Mouse (Mus musculus) spleen, postnatal 14 days (tissue): ENCODE measurements around the gene Lrpprc.
A peak's percentile ranks its signal among the peaks of the same experiment; 100 is the strongest.
"Not testable (repeated sequence)": the region's sequence is repeated elsewhere in the genome, so short reads cannot be mapped to it uniquely, and the experiment has no call there.

Experiments used
- DNase-seq, 2 experiments: peaks; one replicate each; pipeline ENCODE4 v3.0.0; 2021 to 2022; ENCODE audit warnings: low spot score in 2 of 2

Lrpprc gene

DNA sequence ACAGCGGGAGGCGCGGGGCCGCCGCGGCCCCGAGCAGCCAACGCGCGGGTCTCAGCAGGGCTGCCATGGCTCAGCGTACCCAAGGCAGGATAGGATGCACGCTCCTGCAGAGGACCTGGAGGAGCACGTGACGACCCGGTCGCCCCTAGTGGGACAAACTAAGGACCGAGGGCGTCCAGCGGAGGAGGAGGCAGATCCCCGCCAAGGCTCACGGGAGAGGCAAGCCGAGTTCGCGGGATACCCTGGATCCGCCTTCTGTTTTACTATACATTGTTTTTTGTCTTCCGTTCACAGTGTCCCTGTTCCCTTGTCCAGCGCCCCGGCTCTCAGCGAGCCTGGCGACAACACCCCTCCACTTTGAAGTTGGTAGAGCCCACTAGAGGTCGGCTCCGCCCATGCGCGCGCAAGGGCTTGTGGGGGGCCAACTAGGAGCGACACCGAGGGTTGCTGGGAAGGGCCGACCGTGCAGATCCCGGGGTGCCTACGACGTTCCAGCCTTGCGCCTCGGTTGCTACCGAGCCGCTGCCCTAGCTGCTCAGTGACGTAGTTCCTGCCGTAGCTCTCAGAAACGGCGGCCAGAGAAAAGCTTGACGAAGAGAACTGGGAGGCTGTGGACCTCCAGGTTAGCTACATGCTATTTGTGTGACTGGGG lies at the start of gene Lrpprc:
Gene Lrpprc, minus strand, starts transcription at position 343 of the 652 bp plus-strand sequence.
- DNase-seq = peak; percentile 90 to 93

DNA sequence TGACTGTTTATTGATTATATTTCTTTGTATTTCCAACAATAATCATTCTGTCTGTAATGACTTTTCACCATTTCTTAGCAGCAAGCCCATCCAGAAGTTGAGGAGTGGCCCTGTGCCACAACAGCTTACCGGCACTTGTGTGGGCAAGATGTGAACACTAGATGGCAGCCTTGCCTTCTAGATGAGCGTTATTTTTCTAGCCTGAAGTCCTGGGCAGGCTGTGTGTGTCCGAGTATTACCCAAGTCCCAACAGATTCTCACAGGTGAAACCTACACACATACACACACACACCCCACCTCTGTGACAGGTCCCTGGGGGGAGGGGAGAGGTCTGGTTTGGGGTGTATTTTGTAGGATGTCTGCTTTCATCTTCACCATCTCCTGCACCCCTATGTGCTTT lies 47.2 kb upstream of the Lrpprc start:
- peak in 1 of 2 experiments; percentile 47 for DNase-seq

DNA sequence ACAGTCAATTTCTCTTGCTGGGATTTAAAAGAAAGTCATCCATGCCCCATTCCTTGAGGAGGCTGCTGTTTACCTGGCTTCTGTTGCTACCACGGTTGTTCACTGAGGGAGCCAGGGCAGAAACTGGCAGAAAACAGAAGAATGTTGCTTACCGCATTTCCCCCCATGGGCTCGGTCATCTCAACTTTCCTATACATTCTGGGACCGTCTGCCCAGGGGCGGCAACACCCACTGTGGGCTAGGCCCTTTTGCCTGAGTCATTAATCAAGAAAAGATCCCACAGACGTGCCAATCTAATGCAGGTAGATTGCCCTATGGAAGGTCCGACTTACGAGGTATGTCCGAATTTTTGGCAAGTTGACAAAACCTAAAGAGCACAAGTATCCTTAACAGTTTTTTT lies 44.7 kb upstream of the Lrpprc start:
- no peak for DNase-seq

DNA sequence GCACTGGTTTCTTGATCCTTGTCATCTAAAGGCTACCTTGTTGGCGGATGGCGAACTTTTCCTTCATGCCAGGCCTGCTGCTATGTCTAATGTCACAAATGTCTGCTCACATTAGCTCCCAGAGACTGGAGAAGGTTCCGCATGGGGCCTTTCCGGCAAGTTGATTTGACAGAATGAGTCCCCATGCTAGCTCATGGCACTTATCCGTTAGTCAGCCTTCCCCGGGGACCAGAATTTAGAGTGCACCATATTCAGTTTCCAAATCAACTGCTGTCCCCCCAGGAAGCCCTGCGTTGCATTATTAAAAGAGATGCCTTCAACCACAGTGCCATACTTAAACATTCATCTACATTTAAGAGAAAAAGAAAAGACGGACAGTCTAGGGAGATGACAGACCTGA lies 41.8 kb upstream of the Lrpprc start:
- no peak for DNase-seq

DNA sequence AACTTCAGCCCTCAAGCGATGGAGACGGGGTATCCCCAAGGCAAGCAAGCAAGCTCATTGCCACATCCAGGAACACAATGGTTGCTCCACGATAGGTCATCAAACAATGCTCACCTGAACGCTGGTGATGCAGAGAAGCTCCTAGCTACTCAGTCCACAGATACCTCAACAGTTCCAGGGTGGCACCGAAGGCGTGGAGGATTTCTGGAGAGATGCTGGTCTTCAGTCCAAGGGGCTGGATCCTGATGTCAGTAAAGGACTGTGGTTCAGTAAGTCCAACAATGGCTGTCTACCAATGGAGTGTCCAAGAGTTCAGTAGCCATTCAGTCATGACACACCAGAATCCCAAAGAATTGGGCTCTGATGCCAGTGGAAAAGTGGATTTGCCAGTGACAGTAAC lies 37.7 kb upstream of the Lrpprc start:
- no peak for DNase-seq

DNA sequence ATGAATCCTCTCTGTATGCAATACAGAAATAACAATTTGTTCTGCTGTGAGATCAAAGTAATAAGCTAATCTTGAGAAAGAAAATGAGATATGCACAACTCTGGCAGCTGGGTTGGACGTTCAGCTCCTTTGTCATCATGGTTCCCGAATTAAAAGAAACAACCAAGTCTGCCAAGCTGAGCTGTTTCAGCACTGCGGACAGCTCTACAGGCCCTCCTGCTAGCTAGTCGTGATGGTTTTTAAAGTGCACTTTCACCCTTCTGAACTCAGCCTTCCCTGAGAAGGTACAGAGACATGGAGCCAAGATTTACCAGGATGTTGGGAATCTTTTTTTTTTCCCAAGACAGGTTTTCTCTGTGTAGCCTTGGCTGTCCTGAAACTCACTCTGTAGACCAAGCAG lies 30.0 kb upstream of the Lrpprc start:
- DNase-seq = no peak

DNA sequence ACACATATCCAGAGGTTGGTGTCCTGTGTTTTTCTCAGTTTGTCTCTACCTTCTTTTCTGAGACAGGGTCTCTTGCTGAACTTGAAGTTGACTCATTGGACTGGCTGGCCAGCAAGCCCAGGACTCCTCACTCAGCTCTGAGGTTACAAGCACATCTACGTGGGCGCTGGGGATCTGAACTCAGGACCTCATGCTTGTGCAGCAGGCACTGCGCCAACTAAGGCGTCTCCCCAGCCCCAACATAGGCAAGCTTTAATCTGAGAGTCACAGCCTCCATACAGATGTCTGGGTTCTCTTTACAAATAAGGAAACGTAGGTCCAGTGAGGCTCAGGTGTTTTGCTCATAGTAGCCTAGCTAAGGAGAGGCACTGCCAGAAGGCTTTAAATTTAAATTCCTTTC lies 27.8 kb upstream of the Lrpprc start:
- DNase-seq = no peak

DNA sequence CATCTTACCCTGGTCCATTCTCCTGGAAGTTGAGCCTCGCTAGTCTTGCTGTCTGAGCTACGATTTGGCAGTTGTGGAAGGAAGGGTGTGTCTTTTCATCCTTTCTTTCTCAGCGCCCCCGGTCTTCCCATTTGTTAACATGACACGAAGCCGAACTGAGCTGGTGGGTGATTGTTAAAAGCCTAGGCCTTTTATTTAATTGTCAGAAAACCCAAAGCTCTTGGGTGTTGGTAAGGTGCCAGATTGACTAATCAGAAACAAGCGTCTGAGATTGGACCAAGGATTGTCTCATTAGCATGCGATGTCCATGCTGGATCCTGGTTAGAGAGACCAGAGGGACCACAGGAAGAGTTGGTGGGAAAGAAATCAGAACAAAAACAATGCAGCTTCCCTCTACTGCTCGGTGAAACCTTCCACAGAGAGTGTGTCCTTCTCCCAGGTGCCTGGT lies 25.4 kb upstream of the Lrpprc start:
- no peak for DNase-seq

DNA sequence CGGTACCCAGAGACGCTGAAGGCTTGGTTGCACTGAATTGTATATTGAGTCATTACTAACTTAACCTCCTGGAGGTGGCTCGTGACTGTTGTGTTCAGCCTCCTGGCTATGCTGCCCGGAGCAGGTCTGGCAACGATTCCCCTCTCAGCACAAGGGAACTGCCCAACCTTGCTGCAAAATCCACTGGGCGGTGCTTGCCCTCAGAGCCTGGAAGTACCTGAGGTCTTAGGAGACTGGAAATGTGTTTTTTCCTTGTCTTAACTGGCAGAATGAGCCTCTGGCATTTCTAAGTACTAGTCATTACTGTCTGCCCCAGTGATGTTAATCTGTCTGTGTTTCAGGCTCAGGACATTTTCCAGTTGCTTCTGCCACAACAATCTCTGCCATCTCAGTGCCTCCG lies 24.3 kb upstream of the Lrpprc start:
- DNase-seq = no peak

DNA sequence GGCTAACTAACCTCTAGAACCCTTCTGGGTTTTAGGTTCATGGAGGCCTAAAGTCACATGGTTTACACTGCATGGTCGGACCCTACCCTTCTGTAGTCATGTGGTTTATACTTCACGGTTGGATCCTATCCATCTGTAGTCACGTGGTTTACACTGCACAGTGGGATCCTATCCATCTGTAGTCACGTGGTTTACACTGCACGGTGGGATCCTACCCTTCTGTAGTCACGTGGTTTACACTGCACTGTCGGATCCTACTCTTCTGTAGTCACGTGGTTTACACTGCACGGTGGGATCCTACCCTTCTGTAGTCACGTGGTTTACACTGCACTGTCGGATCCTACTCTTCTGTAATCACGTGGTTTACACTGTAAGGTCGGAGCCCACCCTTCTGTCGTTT lies 23.6 kb upstream of the Lrpprc start:
- DNase-seq = not testable (repeated sequence)

DNA sequence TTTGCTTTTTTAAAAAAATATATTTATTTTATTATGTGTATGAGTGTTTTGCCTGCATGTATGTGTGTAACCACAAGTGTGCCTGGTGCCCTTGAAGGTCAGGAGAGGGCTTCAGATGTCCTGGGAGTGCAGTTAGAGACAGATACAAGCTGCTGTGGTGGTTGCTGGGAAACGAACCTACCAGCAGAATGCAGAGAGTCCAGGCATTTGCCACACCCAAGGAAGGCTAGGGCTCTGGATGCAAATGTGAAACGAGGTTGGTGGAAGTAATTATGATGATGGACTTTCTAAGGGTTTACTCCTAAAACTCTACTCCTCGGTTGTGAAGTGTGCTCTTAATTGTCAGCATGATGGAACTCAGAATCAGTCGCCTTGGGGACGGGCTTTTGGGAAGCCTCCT lies 1.4 kb upstream of the Lrpprc start:
- DNase-seq = no peak

DNA sequence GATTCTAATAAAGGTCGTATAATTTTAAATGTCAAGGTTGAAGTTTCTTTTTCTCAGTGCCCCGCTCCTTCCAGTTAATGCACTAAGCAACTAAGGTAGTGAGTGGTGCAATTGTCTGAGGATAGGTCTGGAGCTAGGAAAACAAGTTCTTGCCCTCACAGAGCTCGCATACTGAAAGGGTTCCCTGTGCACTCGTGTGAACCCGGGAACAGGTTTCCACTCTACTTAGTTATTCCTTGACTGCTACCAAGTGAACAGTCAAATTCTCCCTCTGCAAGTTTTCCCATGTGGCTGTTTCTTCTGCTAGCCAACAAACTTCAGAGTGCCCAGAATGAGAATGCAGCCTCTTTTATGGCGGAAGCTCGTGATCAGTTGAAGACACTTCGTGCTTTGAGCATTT lies 567 bp upstream of the Lrpprc start:
- DNase-seq = no peak

DNA sequence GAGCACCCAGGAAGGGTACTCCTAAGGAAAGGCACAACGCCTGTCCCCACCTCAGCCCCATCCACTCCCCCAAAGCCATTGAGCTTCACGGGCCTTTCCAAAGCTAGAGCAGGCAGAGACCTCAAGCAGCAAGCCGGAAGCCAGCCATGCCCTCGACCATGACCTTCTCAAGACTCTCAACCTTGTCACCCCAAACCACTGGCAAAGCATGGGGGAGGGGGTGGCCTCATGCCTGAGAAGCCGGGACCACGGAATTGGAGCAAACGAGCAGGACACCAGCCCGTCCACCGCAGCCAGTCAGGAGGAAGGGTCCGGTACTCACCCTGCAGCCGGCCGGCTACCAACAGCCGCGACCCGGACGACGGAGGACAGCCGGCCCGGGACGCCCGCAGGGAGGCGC lies 546 bp downstream of the Lrpprc start:
- peak in 1 of 2 experiments; percentile 10 for DNase-seq

DNA sequence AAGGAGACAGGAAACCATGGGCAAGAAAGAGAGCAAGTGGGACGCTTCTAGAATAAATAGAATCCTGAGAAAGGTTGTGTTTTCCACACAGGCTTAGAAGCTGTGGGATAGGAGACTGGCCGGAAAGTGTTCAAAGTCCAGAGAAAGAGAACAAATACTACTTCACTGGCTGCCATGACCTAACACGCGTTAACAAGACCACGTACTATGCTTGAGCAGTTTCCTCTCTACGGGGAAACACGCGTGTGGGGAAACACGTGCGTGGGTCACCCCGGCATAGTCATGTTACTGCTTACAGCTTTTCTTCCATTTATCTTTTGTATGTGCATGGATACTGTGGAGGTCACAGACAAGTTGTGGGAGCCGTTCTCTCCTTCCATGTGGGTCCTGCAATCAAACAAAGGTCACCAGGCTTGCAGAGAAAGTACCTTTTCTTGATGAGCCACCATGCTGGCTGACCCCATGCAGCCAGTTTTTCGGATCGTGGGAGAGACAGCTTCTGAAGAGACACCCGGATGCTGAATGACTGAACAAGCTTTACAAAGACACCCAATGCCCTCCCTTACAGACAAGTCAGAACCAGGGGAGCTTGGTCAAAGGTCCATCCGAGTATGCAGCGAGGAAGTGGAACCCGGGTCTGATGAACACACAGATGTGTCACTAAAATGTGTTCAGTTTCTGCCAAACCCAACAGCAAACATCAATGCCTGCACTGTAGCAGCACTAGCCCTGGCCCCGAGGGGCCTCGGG lies 2.0 kb downstream of the Lrpprc start:
- DNase-seq = no peak

DNA sequence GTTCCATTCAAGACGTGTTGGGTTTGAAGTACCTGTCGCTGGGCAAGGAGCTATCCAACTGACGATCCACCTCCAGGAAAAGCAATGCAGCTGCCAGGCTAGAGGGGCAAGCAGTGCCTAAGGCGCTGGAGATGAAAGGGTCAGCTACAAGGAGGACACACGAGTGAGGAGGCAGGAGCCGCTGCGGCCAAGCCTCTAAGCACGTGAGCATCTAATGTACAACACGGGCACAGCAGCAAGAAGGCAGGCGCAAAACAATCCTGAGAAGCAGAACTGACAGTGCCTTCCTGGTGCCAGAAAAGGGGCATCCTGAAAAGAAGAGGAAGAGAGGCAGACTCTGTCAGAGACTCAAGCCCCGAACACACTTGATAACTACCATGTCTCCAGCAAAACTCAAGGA lies 3.1 kb downstream of the Lrpprc start:
- no peak for DNase-seq

DNA sequence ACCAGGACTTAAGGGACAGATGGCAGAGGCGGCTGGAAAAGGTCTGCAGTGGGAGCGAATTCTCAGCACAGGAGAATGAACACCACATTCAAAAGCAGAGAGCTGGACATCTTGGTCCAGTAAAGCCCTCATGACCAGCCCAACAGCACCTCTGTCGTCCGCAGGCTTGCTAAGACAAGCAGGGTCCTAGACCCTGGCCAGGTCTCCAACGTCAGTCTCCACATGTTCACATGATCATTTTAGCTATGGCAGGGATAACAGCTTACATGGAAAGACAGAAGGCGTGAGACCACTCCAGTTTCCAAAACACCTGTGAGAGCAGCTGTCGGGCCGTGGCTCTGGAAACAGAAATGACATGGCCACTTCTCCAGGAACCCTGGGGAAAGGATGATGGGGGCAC lies 3.7 kb downstream of the Lrpprc start:
- no peak for DNase-seq

DNA sequence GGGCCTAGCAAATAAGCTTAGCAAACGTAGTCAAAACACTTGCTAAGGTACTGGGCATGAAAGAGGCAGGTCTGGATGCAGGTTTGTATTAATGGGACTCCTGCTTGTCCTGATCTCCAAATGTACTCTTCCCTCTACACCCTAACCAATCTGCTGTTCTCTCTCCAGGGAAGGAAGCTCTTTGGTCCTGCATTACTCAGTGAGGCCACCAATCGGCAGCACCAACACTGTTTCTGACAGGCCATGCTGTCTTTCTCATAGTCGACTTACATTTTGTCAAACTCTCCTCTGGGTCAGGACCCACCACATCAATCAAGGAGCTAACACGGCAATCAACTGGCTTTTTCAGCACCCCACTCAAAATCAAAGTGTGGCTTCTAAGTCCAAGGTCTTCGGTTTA lies 5.4 kb downstream of the Lrpprc start:
- DNase-seq = no peak

DNA sequence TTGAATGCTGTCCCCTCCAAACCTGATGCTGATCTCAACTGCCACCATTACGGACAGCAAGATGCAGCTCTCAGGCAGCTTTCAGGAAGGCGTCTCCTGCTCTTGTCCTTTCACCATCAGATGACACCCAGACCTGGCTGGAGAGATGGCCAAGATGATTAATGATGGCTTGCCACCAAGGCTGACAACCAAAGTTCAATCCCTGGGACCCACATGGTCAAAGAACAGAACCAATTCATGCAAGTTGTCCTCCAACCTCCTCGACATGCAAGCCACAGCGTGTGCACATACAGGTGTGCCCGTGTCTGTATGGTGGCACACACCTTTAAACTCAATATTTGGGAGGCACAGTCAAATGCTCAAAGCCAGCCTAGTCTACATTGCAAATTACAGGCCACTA lies 7.1 kb downstream of the Lrpprc start:
- no peak for DNase-seq

DNA sequence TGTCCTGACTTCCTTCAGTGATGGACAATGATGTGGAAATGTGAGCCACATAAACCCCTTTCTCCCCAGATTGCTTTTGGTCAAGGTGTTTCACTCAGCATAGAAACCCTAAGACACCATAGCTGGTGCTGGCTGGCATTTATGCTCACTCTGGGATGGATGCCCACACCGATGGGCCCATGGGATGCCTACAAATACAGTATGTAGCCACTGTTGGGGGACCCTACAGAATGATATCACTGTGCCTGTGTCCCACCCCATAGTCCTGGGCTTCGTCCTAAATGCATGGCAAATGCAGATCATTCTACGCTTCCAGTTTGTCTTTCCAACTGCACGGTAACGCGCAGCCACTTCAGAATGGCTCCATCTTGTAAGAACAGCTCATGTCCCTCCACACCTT lies 10.3 kb downstream of the Lrpprc start:
- DNase-seq = no peak

DNA sequence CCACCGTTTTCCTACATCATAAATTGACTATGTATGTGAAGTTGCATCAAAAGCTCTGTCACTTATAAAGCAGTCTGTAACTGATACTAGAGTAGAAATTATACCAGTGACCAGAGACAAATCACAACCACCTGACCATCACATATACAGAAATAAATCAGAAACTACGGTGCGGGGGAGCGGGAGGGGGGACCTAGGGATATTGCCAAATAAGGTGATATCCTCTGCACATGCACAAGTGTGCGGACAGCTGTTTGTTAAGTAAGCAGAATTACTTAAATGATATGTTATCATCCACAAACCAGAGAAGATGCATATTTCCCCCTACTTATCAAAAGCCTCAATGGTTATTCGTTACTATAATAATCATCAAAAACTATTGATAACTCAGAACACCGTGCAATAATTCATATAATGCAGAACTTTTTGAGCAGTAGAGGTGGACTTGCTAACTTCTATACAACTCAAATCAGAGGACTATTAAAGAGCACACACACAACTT lies 12.1 kb downstream of the Lrpprc start:
- no peak for DNase-seq

DNA sequence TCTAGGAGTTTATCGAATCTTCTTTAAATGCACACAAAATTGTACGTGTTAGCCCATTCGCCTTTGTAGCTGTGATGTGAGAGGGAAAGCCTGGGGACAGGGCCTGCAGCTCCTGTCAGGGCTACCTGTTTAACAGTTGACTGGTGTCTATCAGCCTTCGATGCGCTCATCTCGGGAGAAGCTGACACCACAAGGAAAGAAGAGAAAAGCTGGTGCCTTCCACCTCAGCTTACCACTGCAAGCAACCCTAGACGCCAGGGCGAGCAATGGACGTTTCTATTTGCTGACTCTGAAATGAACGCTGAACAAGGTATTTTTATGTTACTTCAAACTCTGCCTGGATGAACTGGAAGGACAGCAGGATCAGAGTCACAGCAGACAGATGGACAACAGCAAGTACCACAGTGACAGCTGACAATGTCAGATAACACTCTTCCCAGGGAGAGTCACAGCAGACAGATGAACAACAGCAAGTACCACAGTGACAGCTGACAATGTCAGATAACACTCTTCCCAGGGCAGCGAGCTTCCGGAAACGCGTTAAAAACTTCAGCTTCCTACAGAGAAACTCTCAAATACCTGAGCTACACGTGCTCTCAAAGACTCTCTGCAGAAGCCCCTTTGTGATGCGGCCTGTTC lies 14.1 kb downstream of the Lrpprc start:
- DNase-seq = no peak

DNA sequence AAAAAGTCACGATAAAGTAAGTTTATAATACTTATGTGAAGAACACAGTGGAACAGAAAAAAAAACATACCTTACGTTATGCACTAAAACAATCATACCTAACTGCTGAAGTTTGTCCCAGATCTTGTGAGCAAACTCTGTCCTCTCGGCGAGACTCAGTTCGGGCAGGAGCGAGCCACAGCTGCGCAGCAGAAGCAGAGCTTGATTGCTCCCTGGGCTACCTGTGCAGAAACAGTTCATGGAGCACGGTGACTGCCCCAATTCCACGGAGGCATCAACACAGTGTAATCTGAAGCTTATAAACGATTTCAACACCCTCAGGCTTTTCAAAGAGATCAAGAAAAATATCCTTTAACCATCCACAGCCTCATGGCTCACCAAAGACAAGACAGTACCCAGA lies 15.3 kb downstream of the Lrpprc start:
- no peak for DNase-seq

DNA sequence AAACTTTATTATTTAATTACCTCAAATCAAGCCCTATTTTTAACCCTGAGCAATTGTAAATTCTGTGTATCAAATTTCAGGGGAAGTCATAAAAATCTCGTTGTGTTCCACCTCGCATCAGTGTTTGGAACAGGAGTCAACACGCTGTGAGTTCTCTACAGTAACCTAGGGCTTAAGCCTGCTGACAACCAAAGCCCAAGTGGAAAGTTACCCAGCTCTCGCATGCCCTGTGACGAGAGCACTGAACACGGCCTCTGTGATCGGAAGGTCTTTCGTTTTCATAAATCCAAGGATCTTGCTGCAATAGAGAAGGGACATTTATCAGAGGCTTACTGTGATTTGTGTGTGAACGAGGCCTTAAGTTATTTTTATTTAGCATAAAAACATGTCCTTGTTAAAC lies 18.7 kb downstream of the Lrpprc start:
- DNase-seq = no peak
